Mouse (Mus musculus) thymus, postnatal 25 days (tissue): Measurements from ENCODE around the gene Mrps34.
A peak's percentile ranks its signal among the peaks of the same experiment; 100 is the strongest.

Experiments used
- DNase-seq: peaks from one replicate; pipeline ENCODE4 v3.0.0; 2022

The Mrps34 gene

DNA sequence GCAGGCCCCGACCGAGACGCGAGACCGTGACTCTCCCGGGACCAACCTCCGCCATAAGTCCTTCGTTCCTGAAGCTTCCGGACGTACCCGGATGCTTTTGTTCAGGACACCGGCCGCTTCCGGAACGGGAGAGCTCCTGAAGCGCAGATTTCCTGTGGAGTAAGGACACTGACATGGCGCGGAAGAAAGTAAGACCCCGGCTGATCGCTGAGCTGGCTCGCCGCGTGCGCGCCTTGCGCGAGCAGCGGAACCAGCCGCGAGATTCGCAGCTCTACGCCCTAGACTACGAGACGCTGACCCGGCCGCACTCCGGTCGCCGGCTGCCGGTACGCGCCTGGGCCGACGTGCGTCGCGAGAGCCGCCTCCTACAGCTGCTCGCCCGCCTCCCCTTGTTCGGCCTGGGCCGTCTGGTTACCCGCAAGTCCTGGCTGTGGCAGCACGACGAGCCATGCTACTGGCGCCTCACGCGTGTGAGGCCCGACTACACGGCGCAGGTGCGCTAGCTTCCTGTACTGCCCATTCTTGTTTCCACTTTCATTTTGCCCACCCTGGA, at the start of gene Mrps34, which contains the start of gene Eme2:
Mrps34 (plus strand) TSS at position 122 of the 553 bp plus-strand sequence.
Eme2 (minus strand) TSS at position 93 of the 553 bp plus-strand sequence.
- peak; percentile 75 for DNase-seq

DNA sequence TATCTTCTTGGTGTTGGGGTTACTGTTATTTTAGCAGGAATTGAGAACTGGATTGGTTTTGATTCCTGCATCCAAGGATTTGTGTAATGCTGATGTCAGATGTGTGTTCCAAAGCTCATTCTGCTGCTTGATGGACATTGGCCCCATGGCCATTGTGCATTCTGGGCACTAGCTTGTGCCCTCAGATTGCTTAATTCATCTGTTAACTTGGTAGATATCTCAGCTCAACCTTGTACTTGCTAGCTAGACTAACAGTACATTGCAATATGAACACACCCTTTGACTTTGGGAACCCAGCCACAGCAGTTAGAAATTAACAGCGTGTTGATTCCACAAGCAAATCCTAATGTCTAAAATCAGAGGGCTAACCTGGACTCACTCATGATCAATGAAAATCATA, 47.5 kb upstream of the Mrps34 start:
- DNase-seq = no peak

DNA sequence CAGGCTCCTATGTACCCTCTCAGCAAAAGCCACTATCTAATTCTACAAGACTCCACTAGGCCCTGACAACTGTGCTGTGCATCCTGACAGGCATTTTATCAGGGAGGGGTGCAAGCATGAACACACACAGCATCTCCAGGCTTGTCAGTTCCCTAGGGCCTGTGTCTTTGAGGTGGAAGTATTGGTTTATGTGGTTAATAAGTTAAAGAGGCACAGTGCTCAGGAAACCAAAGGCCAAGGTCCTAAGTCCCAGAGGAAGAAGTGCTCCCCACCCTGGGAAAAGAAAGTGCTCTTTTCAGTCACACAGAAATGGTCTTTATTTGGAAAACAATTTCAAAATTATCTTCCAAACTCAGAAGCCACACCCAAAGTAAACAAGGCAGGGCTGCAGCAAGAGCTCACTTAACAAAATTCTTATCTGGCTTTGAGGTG, 46.3 kb upstream of the Mrps34 start:
- DNase-seq = no peak

DNA sequence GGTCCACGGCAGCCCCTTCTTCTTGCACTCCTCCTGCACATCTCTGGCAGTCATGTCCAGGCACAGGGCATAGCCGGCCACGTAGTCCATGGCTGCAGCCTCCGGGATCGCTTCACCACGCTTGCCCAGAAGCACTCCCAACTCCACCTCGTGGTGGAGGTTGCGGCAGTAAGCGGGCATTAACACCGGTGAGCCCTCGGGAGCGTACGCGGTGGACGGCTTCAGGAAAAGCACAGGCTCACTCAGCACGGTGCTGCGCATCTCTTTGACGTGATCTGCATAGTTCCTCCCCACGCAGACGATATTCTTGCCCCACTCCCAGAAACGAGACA, 45.2 kb upstream of the Mrps34 start:
- no peak for DNase-seq

DNA sequence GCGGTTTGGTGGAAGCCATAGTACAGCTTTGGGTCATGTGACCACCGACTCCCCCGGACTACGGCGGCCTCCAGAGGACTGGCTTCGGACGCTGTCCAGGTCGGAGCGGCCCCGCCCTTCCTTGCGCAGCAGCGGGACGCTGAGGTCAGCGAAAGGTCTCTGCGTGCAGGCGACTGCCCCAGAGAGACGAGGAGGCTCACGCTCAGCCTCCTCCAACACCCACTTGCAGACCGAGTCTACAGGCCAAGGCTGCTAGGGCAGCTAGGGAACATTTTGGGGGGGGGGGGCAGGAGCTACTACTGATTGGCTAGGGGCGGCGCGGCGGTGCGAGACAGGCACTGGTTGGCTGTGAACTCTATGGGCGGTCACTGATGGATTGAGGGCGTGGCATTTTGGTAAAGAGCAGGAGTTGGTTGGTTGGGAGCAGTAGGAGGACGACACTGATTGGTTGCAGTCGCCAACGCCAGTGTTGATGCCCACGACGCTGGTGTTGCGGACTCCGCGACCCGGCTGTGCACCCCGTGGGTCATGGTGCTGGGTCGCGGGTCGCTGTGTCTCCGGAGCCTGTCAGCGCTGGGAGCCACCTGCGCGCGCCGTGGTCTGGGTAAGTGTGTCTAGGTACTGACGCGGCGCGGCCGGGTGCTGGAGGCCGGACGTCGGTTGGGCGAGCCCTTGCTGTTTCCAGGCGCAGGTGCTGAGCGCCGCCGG, 44.7 kb upstream of the Mrps34 start, which contains the start of gene Fahd1:
Fahd1 (minus strand) TSS at position 300 of the 708 bp plus-strand sequence.
- peak; percentile 92 for DNase-seq

DNA sequence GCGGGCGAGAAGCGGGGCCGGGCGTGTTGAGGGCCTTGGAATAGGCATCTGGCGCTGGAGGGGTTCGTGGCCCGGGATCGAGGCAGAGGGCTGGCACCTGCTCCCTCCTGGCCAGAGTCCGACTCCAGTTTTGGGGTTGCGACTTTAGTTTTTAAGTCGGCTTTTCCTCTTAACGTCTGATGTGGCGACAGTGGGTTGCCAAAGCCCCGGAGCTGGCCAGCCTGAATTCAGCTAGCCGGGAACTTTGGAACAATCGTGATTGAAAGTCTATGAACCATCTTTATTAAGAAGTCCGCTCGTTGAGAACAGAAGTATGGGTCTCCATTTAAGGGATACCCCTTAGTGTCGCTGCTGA, 44.2 kb upstream of the Mrps34 start:
- no peak for DNase-seq

DNA sequence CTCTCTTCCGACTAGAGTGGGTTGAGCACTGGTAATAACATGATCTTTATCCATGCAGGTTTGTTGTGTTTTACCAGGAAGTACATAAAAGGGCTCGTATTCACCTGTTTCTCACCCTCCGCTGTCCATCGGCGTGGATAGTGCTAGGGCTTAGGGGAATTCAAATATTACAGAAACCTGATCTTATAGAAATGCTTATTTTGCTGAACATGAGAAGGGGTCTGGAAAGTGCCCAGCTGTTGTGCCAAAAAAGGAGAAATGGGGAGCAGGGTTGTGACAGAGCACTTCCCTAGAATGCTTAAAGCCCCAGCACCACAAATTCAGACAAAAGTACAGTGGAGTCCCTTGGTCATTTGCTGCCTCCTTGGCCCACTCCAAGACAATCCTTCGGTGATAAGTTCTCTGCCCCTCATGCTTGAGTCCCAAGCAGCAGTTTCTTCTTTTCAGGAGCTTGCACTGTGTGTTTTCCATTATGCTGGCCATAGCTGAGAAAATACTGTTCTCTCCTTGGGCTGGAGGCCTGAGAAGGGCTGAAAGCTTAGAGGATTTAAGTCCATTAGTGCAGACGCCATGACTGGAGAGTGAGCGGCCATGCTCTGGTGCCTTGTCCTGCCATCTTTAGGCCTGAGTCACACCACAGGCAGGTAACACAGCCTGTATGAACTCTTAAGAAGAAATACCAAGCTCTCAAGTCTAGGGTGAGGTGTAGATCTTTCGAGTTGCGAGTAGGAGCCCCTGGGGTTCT, 43.4 kb upstream of the Mrps34 start:
- DNase-seq = no peak

DNA sequence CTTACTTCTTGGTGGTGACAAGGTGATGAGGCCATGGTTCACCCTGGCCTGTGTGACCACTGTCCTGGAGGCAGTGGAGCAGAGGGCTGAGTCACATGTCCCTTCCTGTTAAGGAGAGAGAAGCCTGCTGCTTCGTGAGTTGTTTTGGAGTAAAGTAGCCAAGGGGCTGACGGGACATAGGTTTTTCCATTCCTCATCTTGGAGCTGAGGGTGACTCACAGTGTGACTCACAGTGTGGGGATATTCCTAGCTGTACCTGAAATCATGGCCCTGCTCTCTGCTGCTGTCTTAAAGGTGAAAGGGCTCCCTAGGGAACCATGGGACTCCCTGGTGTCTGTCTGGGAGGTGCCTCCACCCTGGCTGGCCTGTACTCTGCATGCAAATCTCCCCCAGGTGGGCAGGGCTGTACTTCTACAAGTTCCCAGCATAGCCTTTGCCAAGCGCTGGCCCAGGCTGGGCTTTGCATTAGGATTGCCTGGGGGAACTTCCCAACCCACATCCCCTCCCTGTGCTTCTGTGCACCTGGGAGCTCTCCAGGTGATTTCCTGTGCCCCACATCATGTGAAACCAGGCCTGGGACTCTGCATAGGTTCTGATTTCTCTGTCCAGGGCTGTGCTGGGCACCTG, 39.0 kb upstream of the Mrps34 start:
- DNase-seq = no peak

DNA sequence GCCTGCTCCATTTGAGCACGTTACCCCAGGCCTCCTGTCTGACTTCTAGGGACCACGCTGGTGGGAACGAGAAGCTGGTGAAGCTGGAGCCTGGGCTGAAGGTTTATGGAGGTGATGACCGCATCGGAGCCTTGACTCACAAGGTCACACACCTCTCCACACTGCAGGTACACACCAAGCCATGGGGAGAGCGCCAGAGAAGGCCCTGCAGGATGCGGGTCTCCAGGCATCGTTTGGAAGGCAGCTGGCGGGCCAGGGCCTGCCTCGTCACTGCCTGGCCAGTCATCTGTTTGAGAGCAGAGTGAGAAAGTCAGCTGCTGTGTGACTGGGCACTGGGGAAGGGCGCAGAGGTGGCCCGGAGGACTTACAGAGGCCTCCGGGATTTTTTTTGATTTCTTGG, 38.3 kb upstream of the Mrps34 start:
- DNase-seq = no peak

DNA sequence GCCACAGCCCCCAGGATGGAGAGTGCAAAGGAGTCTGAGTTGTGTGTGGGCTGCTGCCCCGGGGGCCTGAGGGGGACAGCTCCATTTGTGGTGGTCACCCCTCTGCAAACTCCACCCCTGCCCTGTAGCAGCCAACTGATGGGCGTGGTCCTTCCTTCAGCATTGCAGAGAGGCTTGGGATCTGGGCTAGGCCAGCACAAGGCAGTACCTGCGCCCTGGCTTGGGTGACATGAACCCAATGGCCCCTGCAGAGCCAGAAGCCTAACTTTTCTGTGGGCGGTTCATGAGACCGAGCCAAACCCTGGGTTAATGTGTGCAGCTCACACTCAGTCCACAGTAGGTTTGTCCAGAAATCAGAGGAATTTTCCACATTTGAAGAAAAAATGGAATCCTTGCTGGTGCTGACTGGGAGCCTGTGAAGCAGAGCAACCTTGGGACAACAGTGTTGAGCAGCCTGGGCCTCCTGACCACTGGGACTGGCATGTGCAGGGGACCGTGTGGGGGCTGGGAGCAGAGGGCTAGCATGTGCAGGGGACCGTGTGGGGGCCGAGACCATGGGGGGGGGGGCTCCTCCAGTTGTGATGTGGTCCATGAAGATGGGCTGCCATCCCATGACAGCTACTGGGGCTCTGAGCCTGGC, 37.0 kb upstream of the Mrps34 start:
- no peak for DNase-seq

DNA sequence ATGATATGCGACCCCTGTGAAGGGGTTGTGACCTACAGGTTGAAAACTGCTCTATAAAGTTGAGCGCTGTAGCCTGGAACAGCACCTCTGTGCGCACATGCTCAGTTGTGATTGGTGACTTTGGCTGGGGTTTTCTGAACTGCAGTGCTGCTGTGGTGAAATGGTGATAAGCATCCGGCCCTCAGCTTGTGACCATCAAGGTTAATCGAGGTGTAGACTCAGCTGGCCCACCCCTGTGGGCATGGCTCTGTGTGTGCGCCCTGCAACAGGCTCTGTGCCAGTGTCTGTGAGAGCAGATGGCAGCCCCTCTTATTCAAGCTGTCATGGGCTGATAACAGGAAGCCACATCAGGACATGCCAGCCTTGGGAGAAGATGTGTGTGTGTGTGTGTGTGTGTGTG, 35.9 kb upstream of the Mrps34 start:
- no peak for DNase-seq

DNA sequence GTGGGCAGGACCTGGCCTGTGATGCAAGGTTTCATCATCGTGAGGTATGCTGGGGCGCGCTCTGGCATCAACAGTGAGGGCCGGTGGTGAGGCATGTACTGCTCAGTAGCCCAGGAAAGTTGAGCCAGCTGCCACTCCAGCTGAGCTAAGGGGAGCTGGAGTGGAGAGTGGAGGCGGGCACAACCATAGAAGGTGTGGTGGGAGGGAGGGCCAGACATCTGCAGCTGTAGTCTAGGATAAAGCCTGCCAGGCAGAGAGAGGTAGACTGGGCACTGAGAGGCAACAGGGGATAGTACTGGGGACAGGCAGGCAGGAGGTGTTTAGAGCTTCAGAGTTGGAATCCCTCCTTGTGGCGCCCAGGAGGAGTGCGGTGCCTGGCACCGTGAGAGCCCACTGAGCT, 34.8 kb upstream of the Mrps34 start:
- no peak for DNase-seq

DNA sequence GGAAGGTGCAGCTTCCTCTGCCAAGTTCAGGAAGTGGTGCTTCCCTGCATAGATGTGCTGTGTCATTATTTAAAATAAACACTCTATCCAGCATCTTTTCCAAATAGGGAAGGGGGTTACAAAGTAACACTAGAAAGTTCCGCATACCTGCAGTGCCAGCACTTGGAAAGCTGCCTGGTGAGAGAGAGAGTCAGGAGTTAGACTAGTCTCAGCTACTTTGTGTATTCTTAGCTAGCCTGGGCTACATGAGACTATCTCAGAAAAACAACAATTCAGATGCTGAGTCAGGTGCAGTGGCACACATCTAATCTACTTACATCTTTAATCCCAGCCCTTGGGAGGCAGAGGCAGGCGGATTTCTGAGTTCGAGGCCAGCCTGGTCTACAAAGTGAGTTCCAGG, 33.1 kb upstream of the Mrps34 start:
- no peak for DNase-seq

DNA sequence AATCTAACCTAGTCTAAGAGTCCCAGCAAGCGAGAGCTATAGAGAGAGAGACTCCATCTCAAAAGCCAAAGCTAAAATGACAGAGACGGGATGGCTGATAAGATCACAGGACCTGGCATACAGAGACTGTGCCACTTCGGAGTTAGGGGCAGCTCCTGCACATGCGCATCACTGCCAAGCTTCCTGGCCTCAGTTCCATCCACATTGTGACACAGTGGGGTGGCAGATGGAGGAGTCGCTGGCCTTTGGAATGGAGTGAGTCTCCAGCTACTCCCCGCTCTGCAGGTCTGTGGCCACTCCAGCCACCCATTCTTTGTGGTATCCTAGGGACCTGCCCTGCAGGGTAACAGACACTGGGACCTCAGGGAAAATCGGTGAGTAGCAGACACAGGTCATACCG, 29.1 kb upstream of the Mrps34 start, which contains the start of gene Igfals:
Igfals (plus strand) TSS at position 222 of the 400 bp plus-strand sequence.
- no peak for DNase-seq

DNA sequence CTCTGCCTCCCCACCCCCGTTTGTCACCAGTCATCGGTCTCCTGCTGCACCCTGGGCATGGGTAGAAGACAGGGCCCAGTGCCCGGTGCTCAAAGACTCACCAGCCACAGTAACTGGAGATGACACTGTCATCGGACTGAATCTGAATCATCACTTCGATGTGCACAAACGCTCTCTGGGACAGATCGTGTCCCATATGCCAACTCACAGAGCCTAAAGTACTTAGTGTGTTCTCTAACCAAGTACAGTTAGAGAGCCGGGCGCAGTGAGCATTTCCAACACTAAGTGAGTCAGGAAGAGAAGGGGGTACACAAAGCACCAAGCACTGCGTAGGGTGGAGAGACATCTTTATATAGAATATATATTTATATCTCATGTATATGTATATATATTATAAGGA, 27.0 kb upstream of the Mrps34 start:
- DNase-seq = no peak

DNA sequence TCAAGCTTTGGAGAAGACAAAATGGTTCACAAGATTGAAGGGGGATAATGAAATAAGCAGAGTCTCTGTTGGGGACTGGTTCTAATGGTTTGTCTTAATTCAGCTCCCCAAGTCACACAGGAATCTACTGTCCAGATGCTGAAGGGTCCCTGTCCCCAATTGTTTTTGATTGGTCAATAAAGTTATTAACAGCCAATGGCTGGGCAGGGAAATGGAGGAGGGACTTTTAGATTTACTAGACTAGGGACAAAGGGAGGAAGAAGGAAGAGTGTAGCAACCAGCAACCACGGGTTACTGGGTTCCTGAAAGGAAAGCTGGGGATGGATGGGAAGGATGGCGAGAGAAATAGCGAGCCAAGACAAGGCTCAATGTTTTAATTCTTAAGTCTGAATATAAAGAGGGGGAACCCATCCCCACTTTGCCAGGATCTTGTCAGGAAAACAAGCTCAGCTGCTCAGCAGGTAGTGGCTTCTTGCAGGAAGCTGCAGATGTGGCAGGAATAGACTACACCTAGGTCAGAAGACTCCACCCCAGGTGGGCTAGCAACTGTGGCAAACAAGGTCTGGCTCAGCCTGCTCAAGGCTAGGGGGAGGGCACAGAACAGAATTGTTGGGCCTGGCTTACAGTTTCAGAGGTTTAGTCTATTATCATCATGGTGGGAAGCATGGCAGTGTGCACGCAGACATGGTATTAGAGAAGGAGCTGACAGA, 21.1 kb upstream of the Mrps34 start:
- DNase-seq = no peak

DNA sequence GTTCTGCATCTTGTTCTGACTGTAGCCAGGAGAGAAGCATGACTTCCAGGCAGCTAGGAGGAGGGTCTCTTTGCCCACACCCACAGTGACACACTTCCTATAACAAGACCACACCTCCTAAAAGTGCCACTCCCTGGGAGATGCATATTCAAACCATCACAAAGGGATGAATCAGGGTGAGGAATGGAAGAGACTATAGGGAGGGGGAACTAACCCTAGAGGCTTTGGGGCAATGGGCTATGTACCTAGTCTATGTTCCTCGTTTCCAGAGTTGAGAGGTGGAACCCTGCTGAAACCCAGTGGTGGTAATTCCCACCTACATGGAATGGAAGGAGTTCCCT, 20.5 kb upstream of the Mrps34 start:
- no peak for DNase-seq

DNA sequence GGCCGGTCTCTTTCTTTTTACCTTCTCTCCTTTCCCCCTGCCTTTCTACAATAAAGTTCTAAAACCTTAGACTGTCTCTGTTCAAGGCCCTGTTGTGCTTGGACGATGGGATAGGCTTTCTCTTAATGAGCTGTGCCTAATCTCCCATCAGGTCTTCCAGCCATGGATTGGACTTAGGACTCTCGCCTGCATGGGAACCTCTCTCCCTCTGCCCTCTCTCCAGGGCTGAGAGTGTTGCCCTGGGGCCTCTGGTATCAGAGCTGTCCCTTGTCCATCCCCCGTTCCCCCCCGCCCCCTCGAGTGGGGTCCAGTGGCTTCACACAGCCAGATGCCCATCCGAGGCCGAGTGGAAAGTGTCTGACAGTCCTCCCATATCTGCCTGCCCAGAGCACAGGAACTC, 19.9 kb upstream of the Mrps34 start:
- DNase-seq = no peak

DNA sequence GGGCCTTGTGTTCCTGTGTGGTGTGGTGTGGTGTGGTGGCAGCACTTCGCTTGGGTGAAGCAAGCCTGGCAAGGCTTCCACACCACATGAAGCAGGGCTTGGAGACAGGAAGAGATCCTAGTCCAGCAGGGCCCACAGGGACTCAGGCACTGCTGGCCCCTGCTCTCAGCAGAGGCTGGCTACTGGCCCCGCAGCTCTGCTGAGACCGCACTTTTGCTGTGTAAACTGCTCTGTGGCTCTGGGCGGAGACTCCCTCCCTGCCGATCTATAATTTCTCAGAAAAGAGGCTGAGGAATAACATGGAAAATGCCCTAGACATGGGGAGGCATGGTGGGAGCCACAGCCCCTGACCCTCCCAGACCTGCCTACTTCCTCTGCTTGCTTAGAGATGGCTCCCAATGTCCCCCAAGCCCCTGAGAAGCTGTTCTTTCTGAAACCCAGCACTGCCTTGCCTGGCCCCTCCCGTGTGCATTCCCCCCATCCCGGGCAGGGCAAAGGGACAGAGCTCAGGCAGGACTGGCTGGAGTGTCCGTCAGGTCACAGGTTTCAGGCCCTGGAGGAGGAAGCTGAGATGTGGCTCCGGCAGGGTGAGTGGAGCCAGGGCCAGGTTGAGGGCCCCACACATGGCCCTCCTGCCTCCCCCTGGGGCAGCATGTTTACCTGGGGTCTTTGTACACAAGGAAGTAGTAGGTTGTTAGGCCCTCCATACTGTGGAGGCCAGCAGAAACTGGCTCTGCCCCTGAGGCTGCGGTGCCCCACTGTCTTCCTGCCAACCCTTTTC, 17.4 kb upstream of the Mrps34 start:
- no peak for DNase-seq

DNA sequence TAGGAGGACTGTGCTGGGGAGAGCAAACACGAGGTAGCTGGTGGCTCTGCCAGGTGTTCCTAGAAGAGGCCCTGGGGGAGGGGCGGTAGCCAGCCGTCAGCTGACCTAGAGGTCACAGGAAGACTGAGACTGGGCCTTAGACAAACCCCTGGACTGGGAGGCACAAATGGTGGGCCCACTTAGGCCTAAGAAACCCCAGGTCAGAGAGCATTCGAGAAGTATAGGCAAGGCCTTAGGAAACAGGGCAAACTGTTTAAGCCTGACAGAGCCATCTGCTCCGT, 16.9 kb upstream of the Mrps34 start:
- peak; percentile 57 for DNase-seq

DNA sequence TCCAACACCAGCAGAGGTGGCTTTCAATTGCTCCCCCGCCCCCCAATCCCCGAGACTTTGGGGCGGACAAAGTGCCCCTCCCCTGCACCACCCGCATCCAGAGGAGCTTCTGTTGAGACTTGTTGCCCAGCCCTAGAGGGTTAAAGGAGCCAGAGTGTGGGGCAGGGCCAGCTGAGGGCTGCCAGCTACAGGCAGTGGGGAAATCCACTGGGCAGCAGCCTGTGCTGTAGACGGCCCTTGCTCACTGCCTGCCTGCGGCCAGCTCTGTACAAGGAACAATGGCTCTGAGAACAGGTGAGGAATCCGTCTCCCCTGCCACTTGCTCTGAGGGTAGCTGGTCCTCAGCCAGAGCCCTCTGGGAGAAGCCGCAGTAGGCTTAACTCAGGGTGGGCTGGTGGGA, 16.4 kb upstream of the Mrps34 start:
- no peak for DNase-seq
